Mouse (Mus musculus) left cerebral cortex, postnatal 4 days (tissue): ENCODE measurements at regions not wholly inside any gene's neighbourhood (a gene's known extent, or its start where the extent isn't known, plus 50 kb on each side); places are given as distances from the start of the nearest gene placed in this dataset.
A peak's percentile ranks its signal among the peaks of the same experiment; 100 is the strongest.

Experiments used
- DNase-seq: peaks from one replicate; pipeline ENCODE4 v3.0.0-alpha.2; 2022
- intact Hi-C: fragments of 180-260 bp; cut with DNase I; formaldehyde crosslinking; loops from one replicate; pipeline ENCODE4 v1.15.1; 2025

DNA sequence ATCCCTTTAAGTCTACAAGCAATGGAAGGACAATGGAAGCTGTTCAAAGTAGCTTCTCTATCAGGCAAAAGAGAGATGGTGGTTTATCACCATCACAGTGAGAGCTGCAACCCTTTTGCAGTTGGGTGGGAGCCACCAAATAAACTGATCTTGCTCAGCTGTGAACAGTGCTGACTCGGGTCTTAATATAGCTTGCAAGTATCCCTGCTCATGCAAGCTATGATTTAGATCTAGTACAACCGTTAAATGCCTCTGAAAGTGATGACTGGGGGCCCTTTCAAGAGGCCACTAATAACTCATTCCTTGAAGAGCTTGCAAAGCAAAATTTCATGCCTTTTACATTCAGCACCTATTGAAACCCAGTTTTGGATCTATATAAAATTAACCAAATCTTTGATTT, 1154.5 kb upstream of the Lrrtm3 start:
- intact Hi-C loops = no loop called here
- DNase-seq = no peak

DNA sequence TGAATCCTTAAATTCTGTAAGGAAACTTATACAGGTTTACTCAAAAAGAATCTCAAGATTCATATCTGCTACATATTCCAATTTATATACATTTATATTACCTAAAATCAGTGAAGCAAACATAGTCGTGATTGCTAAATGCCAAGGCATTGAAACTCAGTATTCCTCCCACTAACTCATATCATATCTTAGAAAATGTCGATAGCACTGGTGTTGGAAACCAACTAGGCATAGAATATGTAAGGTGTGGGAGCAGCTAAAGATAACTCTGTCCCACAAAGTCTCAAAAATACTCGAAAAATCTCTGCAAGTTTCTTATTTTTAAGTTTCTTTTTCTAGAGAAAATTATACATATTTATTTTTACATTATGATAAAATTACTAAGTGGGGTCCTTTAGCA, 1134.1 kb upstream of the Lrrtm3 start:
- DNase-seq = no peak
- intact Hi-C loops = no loop called here

DNA sequence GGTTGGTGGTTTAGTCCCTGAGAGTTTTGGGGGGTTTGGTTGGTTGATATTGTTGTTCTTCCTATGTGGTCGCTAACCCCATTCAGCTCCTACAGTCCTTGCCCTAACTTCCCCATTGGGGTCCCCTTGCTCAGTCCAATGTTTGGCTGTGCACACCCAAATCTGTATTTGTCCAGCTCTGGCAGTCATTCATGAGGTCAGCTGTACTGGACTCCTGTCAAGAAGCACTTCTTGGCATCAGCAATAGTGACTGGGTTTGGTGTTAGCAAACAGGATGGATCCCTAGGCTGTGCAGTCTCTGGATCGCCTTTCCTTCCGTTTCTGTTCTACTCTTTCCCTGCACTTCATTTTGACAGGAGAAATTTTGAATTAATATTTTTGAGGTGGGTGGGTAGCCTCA, 1131.1 kb upstream of the Lrrtm3 start:
- peak; percentile 5 for DNase-seq
- intact Hi-C loops = no loop called here

DNA sequence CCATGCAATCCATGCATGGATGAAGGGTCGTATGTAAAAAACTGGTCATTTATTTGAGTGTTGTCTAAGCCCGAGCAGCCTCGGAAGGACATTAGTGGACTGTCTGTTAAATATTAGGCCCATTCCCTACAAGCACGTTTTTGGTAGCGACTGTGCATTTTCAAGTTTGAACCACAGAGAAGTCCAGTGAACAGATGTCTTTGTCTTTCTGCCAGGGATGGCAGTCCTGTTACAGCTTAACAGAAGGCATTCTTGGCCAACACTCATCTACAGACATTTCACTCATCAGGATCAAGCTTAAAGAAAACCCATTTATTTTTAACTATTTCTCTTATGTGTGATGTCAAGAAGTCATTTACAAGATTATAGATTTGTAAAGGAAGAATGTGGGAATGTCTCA, 1129.2 kb upstream of the Lrrtm3 start:
- intact Hi-C loops = no loop called here
- DNase-seq = peak; percentile 5

DNA sequence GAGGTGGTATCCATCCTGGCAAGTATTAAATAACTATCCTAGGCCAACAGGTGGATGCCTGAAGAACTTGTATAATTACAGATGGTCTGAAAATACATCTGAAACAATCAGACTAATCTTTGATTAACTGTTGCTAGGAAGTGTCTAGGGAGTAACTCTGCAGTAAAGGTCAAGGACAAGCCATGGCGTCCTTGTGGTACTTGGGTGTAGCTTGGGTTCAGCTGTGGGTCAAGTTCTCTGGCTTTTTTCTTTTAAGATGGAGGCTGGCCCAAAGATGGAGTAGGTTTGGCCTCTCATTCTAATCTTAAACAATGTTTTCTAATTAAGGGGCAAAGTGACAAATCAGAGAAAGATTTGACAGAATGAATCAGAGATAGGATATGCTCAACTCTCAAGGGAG, 1126.1 kb upstream of the Lrrtm3 start:
- intact Hi-C loops = no loop called here

DNA sequence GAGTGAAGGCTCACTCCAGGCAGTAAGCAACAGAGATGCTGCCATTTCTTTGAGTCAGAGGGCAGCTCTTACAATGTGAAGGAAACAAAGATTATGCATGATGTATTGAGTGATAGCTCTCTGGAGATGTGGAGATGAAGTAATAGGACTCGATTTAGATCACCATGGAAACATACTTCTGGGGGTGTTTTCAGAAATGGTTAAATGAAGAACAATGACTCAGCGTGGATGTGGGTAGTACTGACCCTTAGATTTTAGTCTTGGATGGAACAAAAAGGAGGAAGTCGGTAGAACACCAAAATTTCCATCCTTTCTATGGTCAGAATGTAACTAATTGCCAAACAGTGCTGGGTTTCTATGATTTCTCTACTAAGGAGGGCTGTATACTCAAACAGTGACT, 1125.1 kb upstream of the Lrrtm3 start:
- no peak for DNase-seq
- intact Hi-C loops = no loop called here

More for the DNA sequence above, 1126.1 kb upstream of the Lrrtm3 start:
- DNase-seq = no peak

DNA sequence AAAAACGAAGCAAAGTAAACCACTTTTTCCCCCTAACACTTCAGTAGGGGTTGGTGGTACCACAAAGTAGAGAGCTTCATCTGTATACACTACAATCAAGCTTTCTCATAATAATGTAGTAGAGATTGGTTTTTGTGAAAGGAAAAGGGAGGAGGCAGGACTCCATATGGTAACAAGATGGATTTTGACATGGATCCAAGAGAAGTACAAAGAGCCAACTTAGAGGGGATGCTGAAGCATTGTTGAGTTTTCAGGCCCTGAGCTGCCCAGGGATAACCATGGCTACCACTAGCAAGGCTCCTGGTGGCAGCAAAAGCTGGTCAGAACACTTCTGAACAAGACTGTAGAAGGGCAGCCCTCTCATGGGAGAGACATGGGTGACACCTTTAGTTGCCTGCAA, 1093.6 kb upstream of the Lrrtm3 start:
- intact Hi-C loops = no loop called here
- no peak for DNase-seq

DNA sequence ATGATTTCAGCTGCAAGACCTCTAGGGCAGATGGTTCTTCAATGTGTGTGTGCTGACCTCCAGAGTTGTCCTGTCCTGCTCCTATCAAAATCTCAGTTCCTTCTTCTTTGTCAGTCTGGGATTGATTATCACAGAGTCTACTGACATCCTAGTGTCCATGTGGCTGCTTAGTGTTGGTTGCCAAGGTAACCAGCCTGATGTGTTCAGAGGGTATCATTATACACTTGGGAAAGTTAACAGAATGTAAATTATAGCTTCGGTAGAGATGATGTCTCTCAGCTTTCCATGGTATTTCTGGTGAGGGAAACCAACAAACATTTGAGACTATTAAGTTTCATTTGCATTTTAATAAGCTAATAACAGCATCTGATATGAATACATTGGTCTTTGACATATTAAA, 1092.5 kb upstream of the Lrrtm3 start:
- intact Hi-C loops = no loop called here
- no peak for DNase-seq

DNA sequence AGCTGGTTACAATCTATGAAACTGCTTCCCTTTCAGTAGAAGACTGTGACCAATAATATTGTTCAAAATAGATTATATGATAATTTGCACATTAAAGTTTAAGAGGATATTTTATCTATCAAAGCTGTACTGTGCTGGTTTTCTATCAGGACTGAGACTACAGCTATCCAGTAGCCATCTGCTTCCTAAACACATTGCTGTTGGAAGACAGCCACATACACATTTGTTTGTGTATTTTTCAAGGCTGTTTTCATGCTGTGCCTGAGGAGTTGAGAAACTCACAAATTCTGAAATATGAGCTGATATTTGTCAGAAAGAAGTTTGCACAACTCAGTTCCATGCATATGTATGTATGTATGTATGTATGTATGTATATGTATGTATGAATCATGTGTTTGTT, 1089.0 kb upstream of the Lrrtm3 start:
- DNase-seq = no peak
- intact Hi-C loops = no loop called here

DNA sequence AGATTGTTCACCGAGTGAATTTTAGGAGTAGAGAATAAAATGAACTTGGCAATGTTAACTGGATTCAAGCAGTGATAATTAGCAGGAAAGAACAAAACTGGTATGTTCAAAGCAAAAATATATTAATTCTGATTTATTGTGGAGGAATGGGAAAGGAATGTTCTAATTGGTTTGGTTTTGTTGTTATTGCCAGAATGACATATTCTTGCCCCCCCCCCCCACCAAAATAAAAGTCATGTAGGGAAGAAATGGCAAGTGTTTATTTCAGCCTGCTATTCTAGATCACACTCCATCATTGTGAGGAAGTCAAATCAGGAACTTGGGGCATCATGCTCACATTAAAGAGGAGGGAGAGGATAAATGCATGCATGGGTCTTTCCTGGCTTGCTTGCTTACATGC, 1064.1 kb upstream of the Lrrtm3 start:
- no peak for DNase-seq
- intact Hi-C loops = no loop called here

DNA sequence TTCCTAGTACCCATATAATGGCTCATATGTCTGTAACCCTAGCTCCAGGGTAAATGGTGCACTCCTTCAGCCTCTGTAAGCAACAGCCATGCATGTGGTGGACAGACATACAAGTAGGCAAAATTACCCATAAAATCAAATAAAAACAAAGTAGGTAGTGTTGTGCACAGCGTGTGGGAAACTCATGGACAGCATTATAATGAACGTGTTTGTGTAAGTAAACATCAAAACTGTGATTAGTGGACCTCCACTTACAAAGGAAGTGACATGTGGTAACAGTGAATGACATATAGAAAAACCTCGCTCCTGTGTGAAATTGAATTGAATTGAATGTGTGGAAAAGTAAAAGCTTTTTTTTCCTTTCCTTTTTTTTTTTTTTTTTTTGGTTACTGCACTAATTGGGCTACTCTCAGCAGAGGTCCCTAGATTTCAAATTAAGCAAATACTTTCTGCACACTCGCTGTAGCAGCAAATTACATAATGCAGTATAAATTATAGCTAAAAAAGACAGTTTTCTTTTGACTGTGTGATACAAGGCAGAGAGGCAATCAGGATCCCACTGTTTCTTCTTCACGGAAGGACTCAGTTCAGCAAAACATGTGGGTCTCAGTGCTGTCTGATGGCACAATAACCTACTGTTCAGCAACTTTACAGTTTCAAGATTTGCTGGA, 1035.0 kb upstream of the Lrrtm3 start:
- intact Hi-C loops = no loop called here
- DNase-seq = no peak

DNA sequence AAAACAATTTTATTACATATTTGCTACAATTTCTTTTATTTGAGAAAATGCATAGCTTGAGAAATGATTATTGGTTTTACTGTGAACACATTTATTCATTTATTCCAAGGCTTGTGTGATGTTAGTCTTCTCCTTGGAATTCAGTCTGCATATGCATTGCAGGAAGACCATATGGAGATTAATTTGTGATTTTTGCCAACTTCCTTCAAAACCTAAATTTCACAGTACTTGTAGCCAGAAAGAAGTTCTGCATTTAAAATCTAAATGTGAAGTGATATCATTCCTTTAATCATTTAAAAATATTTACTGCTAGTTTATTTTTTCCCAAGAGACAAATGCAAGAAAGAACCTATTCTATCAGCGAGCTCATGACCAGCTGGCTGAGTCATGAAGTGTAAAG, 1028.1 kb upstream of the Lrrtm3 start:
- intact Hi-C loops = no loop called here
- no peak for DNase-seq

DNA sequence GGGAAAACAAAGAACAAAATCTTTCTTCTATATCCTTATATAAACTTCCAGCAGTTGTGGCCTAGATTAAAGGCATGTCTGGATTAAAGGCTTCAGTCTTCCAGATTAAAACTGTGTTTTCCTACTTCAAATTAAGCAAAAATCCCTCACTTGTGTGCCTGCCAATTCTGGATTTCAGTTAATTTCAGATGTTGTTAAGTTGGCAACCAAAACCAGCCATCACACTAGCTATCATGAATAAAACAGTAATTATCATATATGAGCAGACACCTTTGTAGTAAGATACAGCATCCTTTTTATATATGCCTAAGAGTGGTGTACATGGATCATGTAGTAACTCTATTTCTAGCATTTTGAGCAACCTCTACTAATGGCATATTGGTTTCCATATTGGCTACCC, 1024.5 kb upstream of the Lrrtm3 start:
- no peak for DNase-seq
- intact Hi-C loops = no loop called here

DNA sequence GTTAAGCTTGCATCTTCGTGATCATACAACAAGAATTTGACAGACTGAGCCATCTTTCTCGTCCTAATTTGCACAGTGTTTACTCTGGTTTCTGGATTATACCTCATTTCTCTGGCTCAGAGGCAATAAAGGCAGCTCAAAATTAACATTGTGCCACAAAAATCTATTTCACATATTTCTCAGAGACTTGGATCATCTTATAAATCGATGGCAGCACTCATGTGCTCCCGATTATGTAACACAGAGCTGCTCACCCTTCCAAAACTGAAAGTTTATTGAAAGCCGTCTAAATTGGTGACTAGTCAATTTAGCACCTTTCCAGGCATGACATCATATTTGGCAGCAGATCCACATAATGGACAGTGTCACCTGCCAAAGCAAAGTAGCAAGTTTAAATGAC, 1020.7 kb upstream of the Lrrtm3 start:
- intact Hi-C loops = no loop called here
- DNase-seq = no peak

DNA sequence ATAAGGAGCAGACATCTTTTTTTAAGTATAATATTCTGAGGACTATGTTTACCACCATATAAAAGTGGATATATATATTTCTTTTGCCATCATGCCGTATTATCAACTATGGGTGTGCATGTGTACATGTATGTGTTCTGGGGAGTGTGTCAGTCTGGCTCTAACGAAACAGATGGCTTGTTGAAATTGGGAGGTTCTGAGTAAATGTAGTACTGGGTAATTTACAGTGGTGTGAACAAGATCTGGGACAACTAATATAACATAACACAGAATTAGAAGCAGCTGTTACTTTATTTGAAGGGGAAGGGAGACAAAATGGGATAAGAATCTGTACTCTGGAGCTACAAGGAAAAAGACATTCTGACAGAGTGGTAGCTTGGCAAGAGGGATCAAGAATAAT, 1017.3 kb upstream of the Lrrtm3 start:
- no peak for DNase-seq
- intact Hi-C loops = no loop called here

DNA sequence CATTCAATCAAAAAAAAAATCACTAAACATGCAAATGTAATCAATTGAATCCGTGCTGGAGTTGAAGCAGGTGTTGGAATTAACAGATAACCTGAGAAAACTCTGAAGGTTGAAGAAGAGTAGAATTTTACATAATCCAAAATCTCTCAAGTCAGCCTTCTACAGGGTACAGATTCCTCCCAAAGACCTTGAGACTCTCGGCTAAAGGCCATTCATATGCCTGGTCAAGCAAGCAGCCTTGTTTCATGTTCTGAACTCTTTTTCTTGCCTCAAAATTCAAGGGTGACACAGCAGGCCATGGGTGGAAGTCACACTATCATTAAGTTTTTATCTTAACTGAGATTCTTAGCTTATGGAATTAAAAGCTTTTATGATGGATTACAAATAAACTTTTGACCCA, 994.4 kb upstream of the Lrrtm3 start:
- no peak for DNase-seq
- intact Hi-C loops = no loop called here

DNA sequence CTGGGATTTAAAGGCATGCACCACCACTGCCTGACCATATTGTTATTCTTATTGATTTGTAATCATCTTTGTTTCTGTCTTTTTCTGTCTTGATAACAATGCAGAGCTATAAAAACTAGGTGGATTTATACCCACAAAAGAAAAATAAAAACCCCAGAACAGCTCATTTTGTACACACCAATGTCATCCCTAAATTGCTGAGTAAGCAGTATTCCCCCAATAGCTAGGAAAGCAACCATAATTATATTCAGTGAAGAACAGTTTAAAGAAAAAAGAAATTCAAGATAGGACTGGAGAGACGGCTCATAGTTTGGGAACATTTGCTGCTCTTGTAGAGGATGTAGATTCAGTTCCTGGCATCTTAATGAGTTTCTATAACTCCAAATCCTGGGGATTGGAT, 991.6 kb upstream of the Lrrtm3 start:
- no peak for DNase-seq
- intact Hi-C loops = no loop called here

DNA sequence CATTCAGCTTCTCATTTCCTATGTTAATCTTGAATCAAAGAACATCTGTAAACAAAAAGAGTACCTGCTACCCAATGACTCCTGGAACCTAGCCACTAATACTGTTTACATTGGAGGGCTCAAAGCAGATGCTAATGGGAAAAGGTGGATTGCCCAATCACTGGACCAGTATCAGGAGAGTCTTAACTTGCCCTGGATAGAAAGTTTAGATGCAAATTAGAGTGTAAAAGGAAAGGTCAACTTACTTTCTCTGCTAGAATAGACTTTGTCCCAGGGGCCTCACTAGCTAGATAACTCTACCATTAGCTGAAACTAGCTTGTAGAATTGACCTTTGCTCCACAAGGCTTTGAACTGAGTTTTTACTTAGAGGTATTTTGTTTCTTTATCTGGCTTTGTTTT, 968.0 kb upstream of the Lrrtm3 start:
- intact Hi-C loops = no loop called here
- no peak for DNase-seq
